Mouse (Mus musculus): Measurements from ENCODE around the gene Pitpnc1. TPM values are rescaled to one million over a fixed set of nuclear protein-coding genes. Genes with fewer than 3 reads are reported as not detected.
"Not testable (repeated sequence)": the region's sequence is repeated elsewhere in the genome, so short reads cannot be mapped to it uniquely, and the experiment has no call there.

Pitpnc1 gene
- polyA plus RNA-seq, 1 experiment from 2014 or later, result 48.0 TPM

DNA sequence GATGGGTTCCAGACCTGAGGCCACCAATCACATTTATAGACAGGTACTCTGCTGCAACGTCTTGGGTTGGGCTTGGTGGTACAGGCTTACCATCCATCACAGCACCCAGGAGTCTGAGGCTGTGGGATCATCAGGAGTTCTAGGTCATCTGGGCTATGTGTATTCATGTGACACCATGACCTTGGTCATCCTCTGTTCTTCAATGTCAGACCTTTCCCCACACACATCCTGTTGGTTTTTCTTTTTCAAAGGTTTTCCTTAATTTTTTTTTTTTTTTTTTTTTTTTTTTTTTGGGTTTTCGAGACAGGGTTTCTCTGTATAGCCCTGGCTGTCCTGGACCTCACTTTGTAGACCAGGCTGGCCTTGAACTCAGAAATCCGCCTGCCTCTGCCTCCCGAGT lies 33.9 kb upstream of the Pitpnc1 start:
- H3K27ac ChIP-seq (ENCODE audit: low read length); H3K4me2 ChIP-seq (ENCODE audit: low read length); H3K36me3 ChIP-seq (ENCODE audit: control insufficient read depth, insufficient read depth, low read length); H3K9me3 ChIP-seq (replicated peaks; ENCODE audit: control insufficient read depth, low read length, poor library complexity, severe bottlenecking); H3K4me3 ChIP-seq (ENCODE audit: low read depth, low read length); H3K4me1 ChIP-seq (ENCODE audit: control insufficient read depth, insufficient read depth, low read length); ATAC-seq; H3K27me3 ChIP-seq (ENCODE audit: control insufficient read depth, insufficient read depth, low read depth, low read length); H3K9ac ChIP-seq (ENCODE audit: low read depth, low read length): not testable (repeated sequence)
- 91% methylated on average over 3 of the region's 4 CpGs for WGBS

DNA sequence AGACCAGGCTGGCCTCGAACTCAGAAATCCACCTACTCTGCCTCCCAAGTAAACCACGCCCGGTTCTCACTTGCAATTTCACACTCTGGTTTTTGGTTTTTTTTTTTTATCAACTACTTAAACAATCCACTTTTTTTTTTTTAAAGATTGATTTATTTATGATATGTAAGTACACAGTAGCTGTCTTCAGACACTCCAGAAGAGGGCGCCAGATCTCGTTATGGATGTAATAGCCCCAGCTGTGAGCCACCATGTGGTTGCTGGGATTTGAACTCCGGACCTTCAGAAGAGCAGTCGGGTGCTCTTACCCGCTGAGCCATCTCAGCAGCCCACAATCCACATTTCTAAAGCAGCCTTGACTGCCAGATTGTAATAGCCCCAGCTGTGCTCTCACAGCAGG lies 32.3 kb upstream of the Pitpnc1 start:
- Histone ChIP-seq H3K4me3 (ENCODE audit: low read depth, low read length) (no peak overlapping the region), H3K4me2 (ENCODE audit: low read length) (no peak overlapping the region), H3K9me3 (replicated peaks; ENCODE audit: control insufficient read depth, low read length, poor library complexity, severe bottlenecking) (no peaks in the 10 kb centered on the region), H3K27me3 (ENCODE audit: control insufficient read depth, insufficient read depth, low read depth, low read length) (no peaks in the 10 kb centered on the region), H3K27ac (ENCODE audit: low read length) (no peak overlapping the region), H3K4me1 (ENCODE audit: control insufficient read depth, insufficient read depth, low read length) (no peaks in the 10 kb centered on the region), H3K36me3 (ENCODE audit: control insufficient read depth, insufficient read depth, low read length) (peaks cover 4% of the 10 kb centered on the region; the same call in 1 of the 2 replicates), H3K9ac (ENCODE audit: low read depth, low read length) (no peak overlapping the region)
- 89% methylated on average over 8 of the region's 8 CpGs for WGBS
- no peak for ATAC-seq

GRCm38 (mm10) chr11:107484341-107484740 lies 13.8 kb upstream of the Pitpnc1 start:
- ATAC-seq, result no peak
- no peak overlapping the region for H3K4me3 ChIP-seq (ENCODE audit: low read depth, low read length)
- 94% methylated on average over 3 of the region's 3 CpGs for WGBS

DNA sequence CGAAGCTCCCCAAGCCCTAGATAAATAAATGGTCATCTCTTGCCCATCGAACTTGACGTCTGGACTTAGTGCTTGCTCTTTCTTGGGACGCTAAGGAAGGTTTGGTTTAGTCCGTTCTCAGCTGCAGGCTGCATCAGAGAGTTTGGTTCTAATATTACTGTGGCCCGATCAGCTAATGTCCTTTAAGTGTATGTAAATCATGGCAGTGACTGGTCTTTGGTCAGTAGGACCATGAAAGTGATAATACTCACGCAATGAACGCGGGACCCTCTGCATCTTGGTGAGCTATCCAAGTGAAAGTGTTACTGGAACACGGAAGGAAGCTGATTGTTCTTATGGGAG lies 9.3 kb upstream of the Pitpnc1 start:
- peaks cover 17% of the 10 kb centered on the region for H3K4me1 ChIP-seq (ENCODE audit: control insufficient read depth, insufficient read depth, low read length)
- WGBS, result 2% methylated on average over 10 of the region's 10 CpGs
- peak overlapping the region; percentile 97 for H3K4me3 ChIP-seq (ENCODE audit: low read depth, low read length)
- no peaks in the 10 kb centered on the region for H3K9me3 ChIP-seq (replicated peaks; ENCODE audit: control insufficient read depth, low read length, poor library complexity, severe bottlenecking)
- no peak for ATAC-seq
- H3K36me3 ChIP-seq (ENCODE audit: control insufficient read depth, insufficient read depth, low read length), result no peaks in the 10 kb centered on the region
- peak overlapping the region; percentile 97 for H3K9ac ChIP-seq (ENCODE audit: low read depth, low read length)
- H3K27ac ChIP-seq (ENCODE audit: low read length), result peak overlapping the region; percentile 82
- peak overlapping the region; percentile 86 for H3K4me2 ChIP-seq (ENCODE audit: low read length)
- H3K27me3 ChIP-seq (ENCODE audit: control insufficient read depth, insufficient read depth, low read depth, low read length), result no peaks in the 10 kb centered on the region

More at GRCm38 (mm10) chr11:107484341-107484740, 13.8 kb upstream of the Pitpnc1 start:
- Histone ChIP-seq H3K4me2 (ENCODE audit: low read length) (no peak overlapping the region), H3K4me1 (ENCODE audit: control insufficient read depth, insufficient read depth, low read length) (peaks cover 17% of the 10 kb centered on the region), H3K36me3 (ENCODE audit: control insufficient read depth, insufficient read depth, low read length) (peaks cover 24% of the 10 kb centered on the region), H3K9me3 (replicated peaks; ENCODE audit: control insufficient read depth, low read length, poor library complexity, severe bottlenecking) (no peaks in the 10 kb centered on the region), H3K27ac (ENCODE audit: low read length) (no peak overlapping the region), H3K27me3 (ENCODE audit: control insufficient read depth, insufficient read depth, low read depth, low read length) (no peaks in the 10 kb centered on the region), H3K9ac (ENCODE audit: low read depth, low read length) (no peak overlapping the region)

DNA sequence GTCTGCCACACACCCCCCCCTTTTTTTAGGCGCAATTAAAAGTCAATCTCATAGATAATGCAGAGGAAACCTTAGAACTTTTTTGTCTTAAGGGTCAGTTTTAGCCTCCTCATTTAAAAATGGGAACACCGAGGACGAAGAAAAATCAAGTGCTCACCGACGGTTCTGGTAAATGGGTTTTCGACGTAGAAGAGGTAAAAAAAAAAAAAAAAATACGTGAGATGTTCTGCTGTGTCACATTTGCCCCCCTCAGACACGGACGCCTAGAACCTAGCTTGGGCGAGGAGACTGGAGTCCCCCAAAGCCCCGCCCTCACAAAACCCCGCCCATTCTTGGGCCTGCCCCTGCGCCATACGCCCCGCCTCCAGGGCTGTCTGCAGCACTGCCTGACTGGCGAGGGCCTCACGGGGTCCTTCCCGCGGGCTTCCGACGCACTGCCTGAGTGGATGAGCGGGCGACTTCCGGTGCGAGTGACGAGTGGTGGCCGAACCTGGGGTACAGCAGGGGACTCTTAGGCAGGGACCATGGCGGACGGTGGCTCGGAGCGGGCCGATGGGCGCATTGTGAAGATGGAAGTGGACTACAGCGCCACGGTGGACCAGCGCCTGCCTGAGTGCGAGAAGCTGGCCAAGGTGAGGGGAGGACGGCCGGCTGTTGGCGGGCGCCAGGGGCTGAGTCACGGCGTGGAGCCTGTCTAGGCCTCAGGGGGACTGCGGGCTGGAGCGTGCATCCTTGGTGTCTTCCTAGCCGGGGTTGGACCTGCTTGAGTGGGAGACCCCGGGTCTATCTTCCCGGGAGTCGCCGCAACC lies 8.8 kb upstream of the Pitpnc1 start, which contains the start of gene Psmd12:
Psmd12 (plus strand) TSS at position 432 of the 809 bp plus-strand sequence.
- H3K27ac ChIP-seq (ENCODE audit: low read length), result peak within 1 kb of the TSS; percentile 82

GRCm38 (mm10) chr11:107473137-107473820 lies 2.8 kb upstream of the Pitpnc1 start:
- no peak overlapping the region for H3K27ac ChIP-seq (ENCODE audit: low read length)
- no peaks in the 10 kb centered on the region for H3K9me3 ChIP-seq (replicated peaks; ENCODE audit: control insufficient read depth, low read length, poor library complexity, severe bottlenecking)
- H3K4me1 ChIP-seq (ENCODE audit: control insufficient read depth, insufficient read depth, low read length), result peaks cover 10% of the 10 kb centered on the region
- no peak overlapping the region for H3K9ac ChIP-seq (ENCODE audit: low read depth, low read length)
- H3K4me2 ChIP-seq (ENCODE audit: low read length), result no peak overlapping the region
- no peak overlapping the region for H3K4me3 ChIP-seq (ENCODE audit: low read depth, low read length)
- no peaks in the 10 kb centered on the region for H3K27me3 ChIP-seq (ENCODE audit: control insufficient read depth, insufficient read depth, low read depth, low read length)
- ATAC-seq, result no peak
- no peaks in the 10 kb centered on the region for H3K36me3 ChIP-seq (ENCODE audit: control insufficient read depth, insufficient read depth, low read length)
- WGBS, result 24% methylated on average over 8 of the region's 8 CpGs

More for the DNA sequence above, 8.8 kb upstream of the Pitpnc1 start, which contains the start of gene Psmd12:
- ATAC-seq, result peak; percentile 99
- H3K4me1 ChIP-seq (ENCODE audit: control insufficient read depth, insufficient read depth, low read length), result peaks cover 17% of the 10 kb centered on the region
- H3K4me2 ChIP-seq (ENCODE audit: low read length), result peak within 1 kb of the TSS; percentile 86
- H3K9ac ChIP-seq (ENCODE audit: low read depth, low read length), result peak within 1 kb of the TSS; percentile 97
- WGBS, result under 1% methylated on average over 49 of the region's 51 CpGs
- H3K9me3 ChIP-seq (replicated peaks; ENCODE audit: control insufficient read depth, low read length, poor library complexity, severe bottlenecking), result no peaks in the 10 kb centered on the region
- H3K27me3 ChIP-seq (ENCODE audit: control insufficient read depth, insufficient read depth, low read depth, low read length), result no peaks in the 10 kb centered on the region
- no peaks in the 10 kb centered on the region for H3K36me3 ChIP-seq (ENCODE audit: control insufficient read depth, insufficient read depth, low read length)
- peak within 1 kb of the TSS; percentile 97 for H3K4me3 ChIP-seq (ENCODE audit: low read depth, low read length)

GRCm38 (mm10) chr11:107472304-107472703 lies 1.8 kb upstream of the Pitpnc1 start:
- no peak for ATAC-seq
- Histone ChIP-seq H3K4me2 (ENCODE audit: low read length) (no peak overlapping the region), H3K27ac (ENCODE audit: low read length) (no peak overlapping the region), H3K9ac (ENCODE audit: low read depth, low read length) (no peak overlapping the region), H3K27me3 (ENCODE audit: control insufficient read depth, insufficient read depth, low read depth, low read length) (no peaks in the 10 kb centered on the region), H3K36me3 (ENCODE audit: control insufficient read depth, insufficient read depth, low read length) (no peaks in the 10 kb centered on the region), H3K4me3 (ENCODE audit: low read depth, low read length) (no peak overlapping the region), H3K9me3 (replicated peaks; ENCODE audit: control insufficient read depth, low read length, poor library complexity, severe bottlenecking) (no peaks in the 10 kb centered on the region), H3K4me1 (ENCODE audit: control insufficient read depth, insufficient read depth, low read length) (peaks cover 14% of the 10 kb centered on the region)
- WGBS, result 88% methylated on average over 3 of the region's 3 CpGs

GRCm38 (mm10) chr11:107471071-107471720 lies 697 bp upstream of the Pitpnc1 start:
- no peaks in the 10 kb centered on the region for H3K9me3 ChIP-seq (replicated peaks; ENCODE audit: control insufficient read depth, low read length, poor library complexity, severe bottlenecking)
- peaks cover 17% of the 10 kb centered on the region for H3K4me1 ChIP-seq (ENCODE audit: control insufficient read depth, insufficient read depth, low read length)
- H3K4me3 ChIP-seq (ENCODE audit: low read depth, low read length), result peak overlapping the region; percentile 90
- H3K27me3 ChIP-seq (ENCODE audit: control insufficient read depth, insufficient read depth, low read depth, low read length), result no peaks in the 10 kb centered on the region
- no peak for ATAC-seq
- H3K4me2 ChIP-seq (ENCODE audit: low read length), result peak overlapping the region; percentile 82
- H3K27ac ChIP-seq (ENCODE audit: low read length), result peak overlapping the region; percentile 91; the same call in 1 of the 2 replicates
- H3K9ac ChIP-seq (ENCODE audit: low read depth, low read length), result peak overlapping the region; percentile 87
- H3K36me3 ChIP-seq (ENCODE audit: control insufficient read depth, insufficient read depth, low read length), result no peaks in the 10 kb centered on the region
- 4% methylated on average over 11 of the region's 11 CpGs for WGBS

Data from midbrain, embryonic 16.5 days (tissue).